Mouse (Mus musculus) kidney, adult 2 months (tissue): ENCODE measurements around the gene Pcgf2.

ENCODE experiments used
- CTCF ChIP-seq: fragments of 200-500 bp; conservative IDR thresholded peaks from 2 replicates; pipeline ENCODE4 v1.5.1; 2011; ENCODE audit warnings: low read depth, mild to moderate bottlenecking, control low read depth, low read length, moderate library complexity, mixed read lengths; ENCODE audit not compliant: insufficient read depth, insufficient read length
- POLR2A ChIP-seq: fragments of 200-500 bp; IDR thresholded peaks from one replicate; pipeline ENCODE4 v1.6.1; 2011; ENCODE audit warnings: low read depth, low read length, control low read depth

GRCm38 (mm10) chr11:97664339-97664665 lies 36.0 kb downstream of the Pcgf2 start:
- no peak for TF ChIP-seq CTCF
- TF ChIP-seq POLR2A: no peak
